Mouse (Mus musculus) lung, postnatal 0 days (tissue): ENCODE measurements around the gene Itgb5.

Experiments
- CTCF ChIP-seq: IDR thresholded peaks from 2 replicates; pipeline ENCODE4 v1.5.1; 2016; ENCODE audit warnings: antibody characterized with exemption, mild to moderate bottlenecking
- EP300 ChIP-seq: IDR thresholded peaks from 2 replicates; pipeline ENCODE4 v1.6.1; 2016; ENCODE audit warnings: antibody characterized with exemption, mild to moderate bottlenecking, control low read depth

GRCm38 (mm10) chr16:33985372-33985771, 155.9 kb downstream of the Itgb5 start:
- TF ChIP-seq CTCF: no peak
- no peak for TF ChIP-seq EP300
